Mouse (Mus musculus) MEL (cell line): ENCODE results near the gene Gnai2. TPM values are rescaled to one million over a fixed set of nuclear protein-coding genes. Genes with fewer than 3 reads are reported as not detected.

Experiments used
- DNase-seq: peaks from one replicate; pipeline ENCODE4 v3.0.0; 2011; ENCODE audit warnings: low read depth, low spot score
- H3K27ac ChIP-seq: 2 replicates; pipeline ENCODE4 v1.5.1; 2012; ENCODE audit warnings: low read depth, mild to moderate bottlenecking, control low read depth, low read length, moderate library complexity; ENCODE audit not compliant: control insufficient read depth
- H3K27me3 ChIP-seq, 2 experiments: fragments of 150-350 bp in 1 of 2; sonication (generic) in 1 of 2; 2 replicates each; pipeline ENCODE4 v1.6.1; 2012; ENCODE audit warnings: low read length in 2 of 2, mild to moderate bottlenecking in 2 of 2, improper control_type of control experiment in 1 of 2, moderate library complexity in 1 of 2; ENCODE audit not compliant: insufficient read depth in 2 of 2, control insufficient read depth in 1 of 2
- H3K36me3 ChIP-seq, 2 experiments: 2 replicates each; pipeline ENCODE4 v1.6.1; 2012 to 2014; ENCODE audit warnings: low read length in 2 of 2, improper control_type of control experiment in 1 of 2, inconsistent platforms in 1 of 2, mild to moderate bottlenecking in 1 of 2; ENCODE audit not compliant: insufficient read depth in 2 of 2, control insufficient read depth in 1 of 2
- H3K4me1 ChIP-seq, 2 experiments: fragments of 150-350 bp in 1 of 2; sonication (generic) in 1 of 2; 2 replicates each; pipeline ENCODE4 v1.6.1; 2012; ENCODE audit warnings: low read length in 2 of 2, improper control_type of control experiment in 1 of 2, mild to moderate bottlenecking in 1 of 2; ENCODE audit not compliant: insufficient read depth in 2 of 2, control insufficient read depth in 1 of 2
- H3K4me3 ChIP-seq, 2 experiments: fragments of 150-350 bp in 1 of 2; sonication (generic) in 1 of 2; 2 replicates each; pipeline ENCODE4 v1.5.1; 2012; ENCODE audit warnings: low read depth in 2 of 2, low read length in 2 of 2, mild to moderate bottlenecking in 2 of 2, moderate library complexity in 2 of 2, control low read depth in 1 of 2, improper control_type of control experiment in 1 of 2; ENCODE audit not compliant: control insufficient read depth in 1 of 2, insufficient read depth in 1 of 2
- H3K79me2 ChIP-seq: 2 replicates; pipeline ENCODE4 v1.6.1; 2012; ENCODE audit warnings: mild to moderate bottlenecking, low read length, moderate library complexity; ENCODE audit not compliant: control insufficient read depth, poor library complexity, insufficient read depth
- H3K9ac ChIP-seq: 2 replicates; pipeline ENCODE4 v1.6.1; 2012; ENCODE audit warnings: low read depth, mild to moderate bottlenecking, control low read depth, low read length, moderate library complexity; ENCODE audit not compliant: control insufficient read depth, poor library complexity, severe bottlenecking
- H3K9me3 ChIP-seq: fragments of 150-350 bp; sonication (generic); replicated peaks from 2 replicates; pipeline ENCODE4 v1.6.1; 2012; ENCODE audit warnings: mild to moderate bottlenecking, low read length, improper control_type of control experiment, moderate library complexity; ENCODE audit not compliant: insufficient read depth
- BHLHE40 ChIP-seq: IDR thresholded peaks from 2 replicates; pipeline ENCODE4 v1.6.1; 2012; ENCODE audit warnings: low read depth, mild to moderate bottlenecking, inconsistent platforms, low read length, improper control_type of control experiment, borderline replicate concordance
- CHD1 ChIP-seq: IDR thresholded peaks from 2 replicates; pipeline ENCODE4 v1.6.1; 2012; ENCODE audit warnings: low read depth, mild to moderate bottlenecking, inconsistent platforms, low read length, improper control_type of control experiment
- CHD2 ChIP-seq: IDR thresholded peaks from 2 replicates; pipeline ENCODE4 v1.6.1; 2011; ENCODE audit warnings: low read length, improper control_type of control experiment
- CTCF ChIP-seq, 3 experiments: IDR thresholded peaks in 2 of 3; conservative IDR thresholded peaks in 1 of 3; 2 replicates each; pipeline ENCODE4 v1.5.1; 2011 to 2012; ENCODE audit warnings: low read length in 3 of 3, low read depth in 2 of 3, mild to moderate bottlenecking in 2 of 3, improper control_type of control experiment in 1 of 3, inconsistent platforms in 1 of 3, mixed read lengths in 1 of 3, moderate library complexity in 1 of 3; ENCODE audit not compliant: control insufficient read depth in 1 of 3, insufficient read depth in 1 of 3, poor library complexity in 1 of 3, severe bottlenecking in 1 of 3
- ELF1 ChIP-seq: IDR thresholded peaks from 2 replicates; pipeline ENCODE4 v1.6.1; 2014; ENCODE audit warnings: low read depth, mild to moderate bottlenecking, inconsistent platforms, low read length, improper control_type of control experiment, moderate library complexity
- EP300 ChIP-seq, 2 experiments: IDR thresholded peaks; 2 replicates each; pipeline ENCODE4 v1.6.1; 2011; ENCODE audit warnings: improper control_type of control experiment in 2 of 2, low read length in 2 of 2, low read depth in 1 of 2, mild to moderate bottlenecking in 1 of 2
- ETS1 ChIP-seq: IDR thresholded peaks from 2 replicates; pipeline ENCODE4 v1.6.1; 2012; ENCODE audit warnings: low read depth, mild to moderate bottlenecking, inconsistent platforms, low read length, improper control_type of control experiment, moderate library complexity
- GABPA ChIP-seq: IDR thresholded peaks from 2 replicates; pipeline ENCODE4 v1.6.1; 2012; ENCODE audit warnings: low read depth, mild to moderate bottlenecking, inconsistent platforms, low read length, improper control_type of control experiment, moderate library complexity
- GATA1 ChIP-seq: IDR thresholded peaks from 2 replicates; pipeline ENCODE4 v1.6.1; 2011; ENCODE audit warnings: low read depth, low read length, improper control_type of control experiment
- HCFC1 ChIP-seq: IDR thresholded peaks from 2 replicates; pipeline ENCODE4 v1.6.1; 2012; ENCODE audit warnings: low read depth, mild to moderate bottlenecking, inconsistent platforms, low read length, improper control_type of control experiment, moderate library complexity
- JUND ChIP-seq: IDR thresholded peaks from 2 replicates; pipeline ENCODE4 v1.6.1; 2011; ENCODE audit warnings: low read depth, mild to moderate bottlenecking, improper control_type of control experiment, low read length
- KAT2A ChIP-seq: conservative IDR thresholded peaks from 2 replicates; pipeline ENCODE4 v1.6.1; 2012; ENCODE audit warnings: low read depth, low read length, improper control_type of control experiment, inconsistent platforms
- MAFK ChIP-seq: IDR thresholded peaks from 2 replicates; pipeline ENCODE4 v1.6.1; 2011; ENCODE audit warnings: low read depth, mild to moderate bottlenecking, low read length, improper control_type of control experiment, borderline replicate concordance
- MYB ChIP-seq: IDR thresholded peaks from 2 replicates; pipeline ENCODE4 v1.6.1; 2011; ENCODE audit warnings: mild to moderate bottlenecking, low read depth, low read length, improper control_type of control experiment
- NRF1 ChIP-seq: IDR thresholded peaks from 2 replicates; pipeline ENCODE4 v1.6.1; 2014; ENCODE audit warnings: low read depth, mild to moderate bottlenecking, inconsistent platforms, low read length, improper control_type of control experiment, moderate library complexity; ENCODE audit not compliant: poor library complexity, insufficient read depth, severe bottlenecking
- POLR2A ChIP-seq, 2 experiments: IDR thresholded peaks; 2 replicates each; pipeline ENCODE4 v1.6.1; 2011 to 2012; ENCODE audit warnings: low read length in 2 of 2, mild to moderate bottlenecking in 2 of 2, control low read depth in 1 of 2, improper control_type of control experiment in 1 of 2, low read depth in 1 of 2, moderate library complexity in 1 of 2; ENCODE audit not compliant: control insufficient read depth in 1 of 2, insufficient read depth in 1 of 2, poor library complexity in 1 of 2
- RAD21 ChIP-seq: IDR thresholded peaks from 2 replicates; pipeline ENCODE4 v1.6.1; 2011; ENCODE audit warnings: mild to moderate bottlenecking, low read depth, low read length, improper control_type of control experiment
- RCOR1 ChIP-seq: IDR thresholded peaks from 2 replicates; pipeline ENCODE4 v1.6.1; 2012; ENCODE audit warnings: low read depth, mild to moderate bottlenecking, inconsistent platforms, low read length, improper control_type of control experiment
- TAL1 ChIP-seq: IDR thresholded peaks from 2 replicates; pipeline ENCODE4 v1.6.1; 2012; ENCODE audit warnings: mild to moderate bottlenecking, inconsistent platforms, low read length, moderate library complexity, mixed read lengths
- TBP ChIP-seq: IDR thresholded peaks from 2 replicates; pipeline ENCODE4 v1.8.0; 2011; ENCODE audit warnings: low read depth, low read length, improper control_type of control experiment
- UBTF ChIP-seq: IDR thresholded peaks from 2 replicates; pipeline ENCODE4 v1.6.1; 2012; ENCODE audit warnings: low read depth, mild to moderate bottlenecking, inconsistent platforms, low read length, improper control_type of control experiment, moderate library complexity, borderline replicate concordance; ENCODE audit not compliant: insufficient read depth
- USF1 ChIP-seq: IDR thresholded peaks from 2 replicates; pipeline ENCODE4 v1.6.1; 2014; ENCODE audit warnings: low read depth, mild to moderate bottlenecking, inconsistent platforms, low read length, improper control_type of control experiment, moderate library complexity
- ZC3H11A ChIP-seq: IDR thresholded peaks from 2 replicates; pipeline ENCODE4 v1.6.1; 2012; ENCODE audit warnings: low read depth, mild to moderate bottlenecking, inconsistent platforms, low read length, improper control_type of control experiment
- ZKSCAN1 ChIP-seq: IDR thresholded peaks from 2 replicates; pipeline ENCODE4 v1.6.1; 2012; ENCODE audit warnings: low read depth, mild to moderate bottlenecking, inconsistent platforms, low read length, improper control_type of control experiment, moderate library complexity
- ZMIZ1 ChIP-seq: IDR thresholded peaks from 2 replicates; pipeline ENCODE4 v1.6.1; 2012; ENCODE audit warnings: low read depth, mild to moderate bottlenecking, inconsistent platforms, low read length, improper control_type of control experiment, moderate library complexity
- ZNF384 ChIP-seq: IDR thresholded peaks from 2 replicates; pipeline ENCODE4 v1.6.1; 2012; ENCODE audit warnings: low read depth, mild to moderate bottlenecking, inconsistent platforms, low read length, improper control_type of control experiment
- polyA plus RNA-seq, 2 experiments: library from polyadenylated mRNA; stranded (reverse) in 1 of 2; unstranded in 1 of 2; fragments of >175 nt in 1 of 2; fragments of >200 nt in 1 of 2; gene quantifications; 2 replicates each; pipeline versions ENCODE4 v1.2.1 to v1.2.4; 2012; ENCODE audit warnings: low replicate concordance in 2 of 2, low read depth in 1 of 2; ENCODE audit not compliant: insufficient read length in 2 of 2, insufficient read depth in 1 of 2, missing spikeins in 1 of 2
- total RNA-seq: library from RNA; depleted of rRNA; stranded (reverse); fragments of 300-350 nt; gene quantifications from 2 replicates; pipeline ENCODE4 v1.2.3, GENCODE M21; 2012

Gene Gnai2
- total and polyA plus RNA-seq, 3 experiments: 129 to 335 (median 137) TPM

DNA sequence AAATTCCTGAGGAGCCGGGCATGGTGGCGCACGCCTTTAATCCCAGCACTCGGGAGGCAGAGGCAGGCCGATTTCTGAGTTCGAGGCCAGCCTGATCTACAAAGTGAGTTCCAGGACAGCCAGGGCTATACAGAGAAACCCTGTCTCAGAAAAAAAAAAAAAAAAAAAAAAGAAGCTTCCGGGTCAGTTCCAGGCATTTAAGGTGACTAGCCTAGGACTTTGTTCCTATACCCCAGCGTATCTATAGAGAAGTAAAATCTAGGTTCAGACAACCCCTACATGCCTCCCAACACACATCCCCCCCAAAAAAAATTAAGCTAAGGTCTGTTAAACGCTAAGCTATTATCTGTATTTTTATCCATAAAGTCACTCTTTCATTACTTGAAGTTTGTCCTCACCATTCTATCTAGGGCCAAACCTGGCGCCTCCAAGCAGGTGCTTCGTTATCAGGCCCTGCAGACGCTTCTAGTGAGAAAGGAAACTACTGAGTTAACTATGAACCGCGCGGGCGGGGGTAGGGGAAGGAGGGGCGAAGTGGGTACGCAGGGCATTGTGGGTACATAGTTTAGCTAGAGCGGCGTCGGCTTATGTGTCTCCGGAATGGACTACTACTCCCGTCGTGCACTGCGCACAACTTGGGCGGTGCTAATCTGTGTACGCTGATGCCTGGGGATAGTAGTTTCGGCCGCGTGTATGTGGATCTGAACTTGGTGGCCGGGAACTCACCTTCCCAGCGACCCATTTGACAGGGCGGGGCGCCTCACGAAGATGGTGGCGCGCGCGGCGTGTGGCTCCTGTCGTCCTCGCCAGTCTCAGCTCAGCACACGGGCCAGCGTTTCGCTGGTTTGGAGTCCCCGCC is 48.0 kb downstream of the Gnai2 start, which contains the start of gene Ifrd2 (continued):
- TF ChIP-seq RCOR1 (peak; percentile 40; the same call in 1 of the 2 replicates), BHLHE40 (peak; percentile 70), NRF1 (peak; percentile 58; the same call in 1 of the 2 replicates), GATA1 (peak; percentile 95), CTCF (IDR thresholded peaks at IDR 0.05 in 2 of 3, conservative IDR thresholded peaks at IDR 0.05 in 1 of 3; ENCODE audit: control insufficient read depth in 1 of 3, insufficient read depth in 1 of 3, low read depth in 2 of 3, low read length in 3 of 3, poor library complexity in 1 of 3, severe bottlenecking in 1 of 3) (0 out of 6 replicates have a peak, but pooled peaks of 1 of the 3 experiments have one; percentile 12), ELF1 (no peak; the same call in 1 of the 2 replicates), USF1 (no peak), CHD1 (no peak), MYB (peak; percentile 80), MAFK (no peak), KAT2A (peak; percentile 99), ZNF384 (peak; percentile 89)

DNA sequence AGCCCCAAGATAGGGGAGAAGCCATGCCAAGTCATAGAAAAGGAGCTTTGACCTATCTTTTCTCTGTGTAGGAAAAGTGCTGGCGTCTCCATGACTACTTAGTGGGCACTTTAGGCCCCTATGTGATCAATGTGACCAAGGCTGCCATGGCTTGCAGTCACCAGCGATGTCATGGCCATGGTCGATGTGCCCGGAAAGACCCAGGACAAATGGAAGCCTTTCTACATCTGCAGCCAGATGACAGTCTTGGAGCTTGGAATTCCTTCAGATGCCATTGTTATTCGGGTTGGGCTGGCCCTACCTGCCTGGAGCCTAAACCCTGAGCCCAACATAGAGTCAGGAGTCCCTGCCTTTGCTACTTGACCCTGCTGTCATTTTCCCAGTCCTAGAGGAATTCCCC is 48.7 kb downstream of the Gnai2 start:
- H3K79me2 ChIP-seq: peaks cover 54% of the 10 kb centered on the region
- peaks cover 4 to 35% of the 10 kb centered on the region in 2 experiments; a peak in 3 of 4 replicates for H3K36me3 ChIP-seq
- H3K27ac ChIP-seq: peak overlapping the region; percentile 94
- DNase-seq: peak; percentile 29
- peak overlapping the region; percentile 49 for H3K9ac ChIP-seq
- no peaks in the 10 kb centered on the region for H3K9me3 ChIP-seq
- H3K4me3 ChIP-seq: peak overlapping the region in 1 of 2 experiments; percentile 10; a peak in 2 of 4 replicates
- TF ChIP-seq ELF1 (no peak), POLR2A (IDR thresholded peaks at IDR 0.05; ENCODE audit: control insufficient read depth in 1 of 2, insufficient read depth in 1 of 2, low read depth in 1 of 2, low read length in 2 of 2, poor library complexity in 1 of 2) (no peak), MYB (no peak), RAD21 (no peak), CHD1 (no peak), EP300 (IDR thresholded peaks at IDR 0.05; ENCODE audit: low read depth in 1 of 2, low read length in 2 of 2) (no peak), CHD2 (no peak), GABPA (no peak), ZKSCAN1 (no peak), UBTF (no peak), USF1 (no peak), CTCF (IDR thresholded peaks at IDR 0.05 in 2 of 3, conservative IDR thresholded peaks at IDR 0.05 in 1 of 3; ENCODE audit: control insufficient read depth in 1 of 3, insufficient read depth in 1 of 3, low read depth in 2 of 3, low read length in 3 of 3, poor library complexity in 1 of 3, severe bottlenecking in 1 of 3) (no peak), KAT2A (no peak), ZC3H11A (no peak), TBP (no peak), TAL1 (no peak), ZMIZ1 (no peak), HCFC1 (no peak), JUND (no peak), ETS1 (no peak)
- peaks cover 16 to 37% of the 10 kb centered on the region in 2 experiments; a peak in 3 of 4 replicates for H3K4me1 ChIP-seq
- no peaks in the 10 kb centered on the region for H3K27me3 ChIP-seq
